Mouse (Mus musculus): ENCODE data around the gene Cnot8. TPM values are rescaled to one million over a fixed set of nuclear protein-coding genes. Genes with fewer than 3 reads are reported as not detected.

Gene Cnot8
- polyA plus RNA-seq, 1 experiment from 2014 or later: 74.6 TPM

DNA sequence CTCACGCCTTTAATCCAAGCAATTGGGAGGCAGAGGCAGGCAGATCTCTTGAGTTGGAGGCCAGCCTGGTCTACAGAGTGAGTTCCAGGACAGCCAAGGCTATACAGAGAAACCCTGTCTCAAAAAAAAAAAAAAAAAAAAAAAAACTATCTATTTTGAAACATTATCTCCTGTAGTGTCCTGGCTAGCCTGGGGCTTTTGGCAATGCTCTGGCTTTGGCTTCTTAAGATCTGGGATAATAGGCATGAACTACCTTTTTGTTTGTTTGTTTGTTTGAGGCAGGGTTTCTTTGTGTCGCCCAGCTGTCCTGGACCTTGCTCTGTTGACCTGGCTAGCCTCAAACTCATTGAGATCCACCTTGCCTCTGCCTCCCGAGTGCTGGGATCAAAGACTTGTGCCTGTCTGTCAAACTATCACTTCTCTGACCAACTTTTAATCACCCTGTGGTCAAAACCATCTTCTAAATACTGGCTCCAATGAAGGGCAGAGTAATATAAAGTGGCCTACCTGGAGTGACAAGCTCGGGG lies 2.7 kb upstream of the Cnot8 start:
- no peak overlapping the region for H3K4me3 ChIP-seq (replicated peaks; ENCODE audit: low read length)
- WGBS: 83% methylated on average over 4 of the region's 4 CpGs
- ATAC-seq (ENCODE audit: insufficient read depth, low FRiP score): no peak

GRCm38 (mm10) chr11:58102146-58102545 lies 1.8 kb upstream of the Cnot8 start:
- Histone ChIP-seq H3K9me3 (replicated peaks; ENCODE audit: control insufficient read depth, low read length) (no peaks in the 10 kb centered on the region), H3K4me3 (replicated peaks; ENCODE audit: low read length) (no peak overlapping the region), H3K4me1 (ENCODE audit: control insufficient read depth, insufficient read depth, low read length) (peaks cover 9% of the 10 kb centered on the region), H3K4me2 (ENCODE audit: low read depth, low read length) (no peak overlapping the region), H3K36me3 (ENCODE audit: control insufficient read depth, insufficient read depth, low read length) (no peaks in the 10 kb centered on the region), H3K27me3 (ENCODE audit: control insufficient read depth, insufficient read depth, low read length) (no peaks in the 10 kb centered on the region), H3K9ac (ENCODE audit: low read length) (no peak overlapping the region), H3K27ac (ENCODE audit: low read length) (no peak overlapping the region)
- no peak for ATAC-seq (ENCODE audit: insufficient read depth, low FRiP score)
- WGBS: 72% methylated on average over 3 of the region's 3 CpGs

More for the DNA sequence above, 2.7 kb upstream of the Cnot8 start:
- no peaks in the 10 kb centered on the region for H3K36me3 ChIP-seq (ENCODE audit: control insufficient read depth, insufficient read depth, low read length)
- H3K9ac ChIP-seq (ENCODE audit: low read length): no peak overlapping the region
- H3K9me3 ChIP-seq (replicated peaks; ENCODE audit: control insufficient read depth, low read length): no peaks in the 10 kb centered on the region
- no peaks in the 10 kb centered on the region for H3K27me3 ChIP-seq (ENCODE audit: control insufficient read depth, insufficient read depth, low read length)
- no peak overlapping the region for H3K4me2 ChIP-seq (ENCODE audit: low read depth, low read length)
- peaks cover 9% of the 10 kb centered on the region for H3K4me1 ChIP-seq (ENCODE audit: control insufficient read depth, insufficient read depth, low read length)
- H3K27ac ChIP-seq (ENCODE audit: low read length): no peak overlapping the region

- 85% methylated on average over 9 of the region's 9 CpGs for WGBS
- Histone ChIP-seq H3K4me1 (ENCODE audit: control insufficient read depth, insufficient read depth, low read length) (peaks cover 9% of the 10 kb centered on the region), H3K27me3 (ENCODE audit: control insufficient read depth, insufficient read depth, low read length) (no peaks in the 10 kb centered on the region), H3K9me3 (replicated peaks; ENCODE audit: control insufficient read depth, low read length) (no peaks in the 10 kb centered on the region), H3K4me3 (replicated peaks; ENCODE audit: low read length) (no peak overlapping the region), H3K36me3 (ENCODE audit: control insufficient read depth, insufficient read depth, low read length) (no peaks in the 10 kb centered on the region), H3K9ac (ENCODE audit: low read length) (peak overlapping the region; percentile 97), H3K4me2 (ENCODE audit: low read depth, low read length) (peak overlapping the region; percentile 50; the same call in 1 of the 2 replicates), H3K27ac (ENCODE audit: low read length) (peak overlapping the region; percentile 34; the same call in 1 of the 2 replicates)
- no peak for ATAC-seq (ENCODE audit: insufficient read depth, low FRiP score)
Observed at GRCm38 (mm10) chr11:58102581-58103343, 1.2 kb upstream of the Cnot8 start.

GRCm38 (mm10) chr11:58103344-58103653 lies 654 bp upstream of the Cnot8 start:
- WGBS: 51% methylated on average over 13 of the region's 13 CpGs
- no peaks in the 10 kb centered on the region for H3K36me3 ChIP-seq (ENCODE audit: control insufficient read depth, insufficient read depth, low read length)

GRCm38 (mm10) chr11:58104351-58104791 lies 418 bp downstream of the Cnot8 start:
- peaks cover 9% of the 10 kb centered on the region for H3K4me1 ChIP-seq (ENCODE audit: control insufficient read depth, insufficient read depth, low read length)
- peak overlapping the region; percentile 49 for H3K4me2 ChIP-seq (ENCODE audit: low read depth, low read length)
- H3K9me3 ChIP-seq (replicated peaks; ENCODE audit: control insufficient read depth, low read length): no peaks in the 10 kb centered on the region
- H3K9ac ChIP-seq (ENCODE audit: low read length): peak overlapping the region; percentile 97
- H3K4me3 ChIP-seq (replicated peaks; ENCODE audit: low read length): peak overlapping the region; percentile 99
- H3K27ac ChIP-seq (ENCODE audit: low read length): peak overlapping the region; percentile 97
- H3K27me3 ChIP-seq (ENCODE audit: control insufficient read depth, insufficient read depth, low read length): no peaks in the 10 kb centered on the region
- ATAC-seq (ENCODE audit: insufficient read depth, low FRiP score): no peak; the same call in none of the 2 replicates
- H3K36me3 ChIP-seq (ENCODE audit: control insufficient read depth, insufficient read depth, low read length): no peaks in the 10 kb centered on the region
- under 1% methylated on average over 24 of the region's 24 CpGs for WGBS

More at GRCm38 (mm10) chr11:58103344-58103653, 654 bp upstream of the Cnot8 start:
- peak overlapping the region; percentile 50 for H3K4me2 ChIP-seq (ENCODE audit: low read depth, low read length)
- H3K27me3 ChIP-seq (ENCODE audit: control insufficient read depth, insufficient read depth, low read length): no peaks in the 10 kb centered on the region
- H3K27ac ChIP-seq (ENCODE audit: low read length): peak overlapping the region; percentile 47
- peak overlapping the region; percentile 99 for H3K4me3 ChIP-seq (replicated peaks; ENCODE audit: low read length)
- no peaks in the 10 kb centered on the region for H3K9me3 ChIP-seq (replicated peaks; ENCODE audit: control insufficient read depth, low read length)
- H3K9ac ChIP-seq (ENCODE audit: low read length): peak overlapping the region; percentile 97
- peaks cover 9% of the 10 kb centered on the region for H3K4me1 ChIP-seq (ENCODE audit: control insufficient read depth, insufficient read depth, low read length)
- peak; percentile 31; the same call in 1 of the 2 replicates for ATAC-seq (ENCODE audit: insufficient read depth, low FRiP score)

GRCm38 (mm10) chr11:58107009-58107408 lies 3.1 kb downstream of the Cnot8 start:
- H3K4me2 ChIP-seq (ENCODE audit: low read depth, low read length): no peak overlapping the region
- H3K27me3 ChIP-seq (ENCODE audit: control insufficient read depth, insufficient read depth, low read length): no peaks in the 10 kb centered on the region
- no peak for ATAC-seq (ENCODE audit: insufficient read depth, low FRiP score)
- no peak overlapping the region for H3K4me3 ChIP-seq (replicated peaks; ENCODE audit: low read length)
- H3K36me3 ChIP-seq (ENCODE audit: control insufficient read depth, insufficient read depth, low read length): peaks cover 14% of the 10 kb centered on the region; the same call in 1 of the 2 replicates
- H3K4me1 ChIP-seq (ENCODE audit: control insufficient read depth, insufficient read depth, low read length): peaks cover 9% of the 10 kb centered on the region
- no peaks in the 10 kb centered on the region for H3K9me3 ChIP-seq (replicated peaks; ENCODE audit: control insufficient read depth, low read length)
- no peak overlapping the region for H3K9ac ChIP-seq (ENCODE audit: low read length)
- WGBS: 39% methylated on average over 3 of the region's 3 CpGs
- H3K27ac ChIP-seq (ENCODE audit: low read length): no peak overlapping the region

DNA sequence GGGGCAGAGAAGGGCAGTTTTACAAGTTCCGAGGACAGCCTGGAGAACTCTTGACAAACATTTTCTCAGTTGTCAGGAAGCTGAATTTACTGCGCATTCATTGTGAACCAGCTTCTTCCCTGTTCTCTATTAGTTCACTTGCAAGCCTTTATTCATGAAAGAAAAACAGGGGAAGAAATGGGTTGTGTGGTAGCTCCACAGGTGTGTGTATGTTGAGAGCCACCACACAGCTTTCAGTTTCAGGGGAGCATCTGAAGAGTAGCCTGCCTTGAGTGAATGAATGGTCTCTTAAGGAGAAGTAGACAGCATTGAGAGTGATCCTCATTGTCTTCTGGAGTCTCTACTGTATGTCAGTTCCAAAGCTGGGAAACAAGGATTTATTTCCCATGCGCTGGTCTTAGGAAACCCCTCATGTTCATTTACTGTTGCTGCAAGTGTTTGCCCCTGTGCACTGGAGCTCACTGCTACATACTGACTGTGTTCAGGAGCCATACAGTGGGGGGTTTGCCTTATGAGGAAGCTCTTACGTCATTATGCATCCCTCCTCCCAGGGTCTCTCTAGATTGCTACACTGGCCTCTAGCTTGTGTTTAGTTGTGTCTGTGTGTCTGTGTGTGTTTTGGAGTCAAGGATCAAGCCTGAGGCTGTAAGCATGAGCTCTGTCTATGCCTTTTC lies 3.8 kb downstream of the Cnot8 start:
- no peaks in the 10 kb centered on the region for H3K27me3 ChIP-seq (ENCODE audit: control insufficient read depth, insufficient read depth, low read length)
- H3K9ac ChIP-seq (ENCODE audit: low read length): no peak overlapping the region
- WGBS: 81% methylated on average over 4 of the region's 4 CpGs
- no peaks in the 10 kb centered on the region for H3K9me3 ChIP-seq (replicated peaks; ENCODE audit: control insufficient read depth, low read length)
- no peak overlapping the region for H3K27ac ChIP-seq (ENCODE audit: low read length)
- peaks cover 14% of the 10 kb centered on the region; the same call in 1 of the 2 replicates for H3K36me3 ChIP-seq (ENCODE audit: control insufficient read depth, insufficient read depth, low read length)
- no peak overlapping the region for H3K4me2 ChIP-seq (ENCODE audit: low read depth, low read length)
- peaks cover 9% of the 10 kb centered on the region for H3K4me1 ChIP-seq (ENCODE audit: control insufficient read depth, insufficient read depth, low read length)
- no peak overlapping the region for H3K4me3 ChIP-seq (replicated peaks; ENCODE audit: low read length)
- no peak for ATAC-seq (ENCODE audit: insufficient read depth, low FRiP score)

GRCm38 (mm10) chr11:58116560-58116959 lies 12.6 kb downstream of the Cnot8 start:
- Histone ChIP-seq H3K36me3 (ENCODE audit: control insufficient read depth, insufficient read depth, low read length) (peaks cover 35% of the 10 kb centered on the region), H3K4me2 (ENCODE audit: low read depth, low read length) (no peak overlapping the region), H3K27ac (ENCODE audit: low read length) (no peak overlapping the region), H3K9me3 (replicated peaks; ENCODE audit: control insufficient read depth, low read length) (no peaks in the 10 kb centered on the region), H3K9ac (ENCODE audit: low read length) (no peak overlapping the region), H3K4me3 (replicated peaks; ENCODE audit: low read length) (no peak overlapping the region), H3K27me3 (ENCODE audit: control insufficient read depth, insufficient read depth, low read length) (no peaks in the 10 kb centered on the region), H3K4me1 (ENCODE audit: control insufficient read depth, insufficient read depth, low read length) (no peaks in the 10 kb centered on the region)
- no peak for ATAC-seq (ENCODE audit: insufficient read depth, low FRiP score)
- WGBS: 77% methylated on average over 1 of the region's 1 CpGs

- Histone ChIP-seq H3K36me3 (ENCODE audit: control insufficient read depth, insufficient read depth, low read length) (peaks cover 37% of the 10 kb centered on the region), H3K4me2 (ENCODE audit: low read depth, low read length) (no peak overlapping the region), H3K27ac (ENCODE audit: low read length) (no peak overlapping the region), H3K4me3 (replicated peaks; ENCODE audit: low read length) (no peak overlapping the region), H3K9ac (ENCODE audit: low read length) (no peak overlapping the region), H3K9me3 (replicated peaks; ENCODE audit: control insufficient read depth, low read length) (no peaks in the 10 kb centered on the region), H3K27me3 (ENCODE audit: control insufficient read depth, insufficient read depth, low read length) (no peaks in the 10 kb centered on the region), H3K4me1 (ENCODE audit: control insufficient read depth, insufficient read depth, low read length) (no peaks in the 10 kb centered on the region)
- ATAC-seq (ENCODE audit: insufficient read depth, low FRiP score): no peak
- WGBS: 82% methylated on average over 10 of the region's 10 CpGs
Observed at GRCm38 (mm10) chr11:58117044-58117652, 13.2 kb downstream of the Cnot8 start.
